Mouse (Mus musculus): Measurements from ENCODE around the gene Chac1.

Gene Chac1

DNA sequence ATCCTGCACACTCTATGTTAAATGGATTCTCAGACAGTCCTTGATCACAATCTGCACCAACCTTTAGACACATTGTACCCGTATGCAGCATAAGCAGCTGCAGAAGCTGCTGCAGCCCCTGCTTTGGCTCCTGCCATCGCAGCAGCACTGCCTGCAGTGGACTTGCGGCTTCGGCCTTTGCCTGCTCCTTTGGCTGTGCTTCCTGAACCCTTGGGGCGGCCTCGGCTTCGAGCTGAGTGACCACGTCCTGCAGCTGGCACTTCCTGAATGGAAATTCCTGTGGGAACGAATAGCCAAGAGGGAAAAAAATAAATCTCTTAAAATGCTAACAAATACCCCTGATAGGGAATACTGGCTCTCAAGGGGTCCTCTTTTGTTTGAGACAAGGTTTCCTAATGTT, 26.3 kb downstream of the Chac1 start:
- in situ Hi-C loops (cut with MboI): no loop called here

DNA sequence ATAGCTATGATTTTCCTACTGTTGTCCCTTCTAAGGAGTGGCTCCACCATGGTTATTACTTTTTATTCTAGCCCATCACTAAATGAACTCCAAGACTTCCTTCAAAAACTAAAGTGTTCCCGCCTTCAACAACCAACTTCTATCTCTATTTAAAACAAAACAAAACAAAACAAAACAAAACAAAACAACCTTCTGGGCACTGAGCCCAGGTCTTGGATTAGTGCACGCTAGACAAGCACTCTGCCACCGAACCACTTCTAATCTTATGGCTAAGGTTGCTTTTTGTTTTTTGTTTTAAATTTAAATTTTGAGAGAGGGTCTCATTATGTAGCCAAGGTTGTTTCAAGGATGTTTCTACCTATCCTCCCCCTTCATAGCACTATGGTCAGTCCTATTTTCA, 26.8 kb downstream of the Chac1 start:
- in situ Hi-C loops (cut with MboI): no loop called here

DNA sequence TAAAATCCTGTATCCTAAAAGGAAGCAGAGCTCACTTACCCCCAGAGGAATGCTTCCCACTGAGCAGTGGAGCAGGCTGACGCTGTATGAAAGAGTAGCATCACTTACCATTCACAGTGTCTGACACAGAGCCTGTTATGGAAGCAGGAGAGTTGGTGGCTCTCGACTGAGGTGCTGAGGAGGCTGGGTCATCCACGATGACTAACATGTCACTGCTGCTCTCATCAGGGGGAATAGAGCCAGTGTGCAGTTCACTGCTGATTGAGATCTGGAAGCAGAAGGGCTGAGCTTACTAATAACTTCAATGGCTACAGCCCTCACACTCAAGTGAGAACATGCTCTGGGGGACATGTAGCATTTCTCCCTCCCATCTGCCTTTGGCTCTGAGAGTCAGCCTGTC, 28.4 kb downstream of the Chac1 start:
- in situ Hi-C loops (cut with MboI): no loop called here

DNA sequence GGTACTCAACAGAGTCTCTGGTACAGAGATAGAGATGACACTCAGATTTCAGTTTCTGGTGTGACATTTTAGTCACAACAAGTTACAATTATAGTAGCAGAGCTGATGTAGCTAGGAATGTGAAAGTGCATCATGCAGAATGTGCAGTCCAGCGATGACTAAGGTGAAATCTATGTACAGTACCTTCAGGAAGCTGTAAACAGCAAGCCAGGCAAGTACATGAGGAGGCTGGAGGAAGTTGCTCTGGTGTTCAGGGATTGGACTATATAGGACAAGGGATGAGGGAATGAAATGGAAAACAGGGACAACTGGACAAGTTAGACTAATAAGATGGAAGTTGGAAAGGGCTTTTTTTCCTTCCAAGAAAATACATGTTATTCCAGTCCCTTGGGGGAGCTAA, 37.2 kb downstream of the Chac1 start:
- in situ Hi-C loops (cut with MboI): no loop called here

DNA sequence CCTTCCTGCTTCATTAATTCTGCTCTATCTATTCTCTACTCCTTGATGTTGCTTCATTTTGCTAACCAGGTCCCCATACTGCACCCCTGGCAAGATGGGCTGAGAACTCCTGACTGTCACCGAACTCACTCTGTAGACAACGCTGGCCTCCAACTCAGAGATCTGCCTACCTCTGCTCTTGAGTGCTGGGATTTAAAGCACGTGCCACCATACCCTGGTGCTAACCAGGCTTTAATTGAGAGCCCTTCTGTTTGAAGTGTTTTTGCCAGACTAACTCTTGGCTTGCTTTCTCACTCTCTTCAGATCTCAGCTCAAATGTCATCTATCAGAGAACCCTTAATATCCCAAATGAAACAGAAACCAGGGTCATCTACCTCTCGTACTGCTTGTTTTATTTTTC, 39.0 kb downstream of the Chac1 start:
- in situ Hi-C loops (cut with MboI): no loop called here

DNA sequence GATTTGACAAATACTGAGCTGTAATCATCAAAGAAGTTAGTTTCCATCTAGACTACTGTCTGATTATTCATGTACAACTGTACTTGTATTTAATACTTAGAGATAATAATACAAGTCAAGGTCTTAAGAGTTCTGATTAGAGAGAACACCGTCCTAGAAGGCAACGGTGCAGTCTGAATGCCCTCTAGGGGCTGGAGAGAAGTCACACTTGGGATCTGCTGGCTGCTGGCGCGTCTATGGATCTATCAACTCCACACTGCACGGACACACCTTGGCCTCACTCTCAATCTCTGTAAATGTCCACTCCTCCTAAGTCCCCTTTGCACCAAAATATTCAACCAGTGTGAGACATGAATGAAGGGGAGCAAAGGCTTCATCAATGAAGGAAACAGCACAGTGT, 47.2 kb downstream of the Chac1 start:
- in situ Hi-C loops (cut with MboI): no loop called here

DNA sequence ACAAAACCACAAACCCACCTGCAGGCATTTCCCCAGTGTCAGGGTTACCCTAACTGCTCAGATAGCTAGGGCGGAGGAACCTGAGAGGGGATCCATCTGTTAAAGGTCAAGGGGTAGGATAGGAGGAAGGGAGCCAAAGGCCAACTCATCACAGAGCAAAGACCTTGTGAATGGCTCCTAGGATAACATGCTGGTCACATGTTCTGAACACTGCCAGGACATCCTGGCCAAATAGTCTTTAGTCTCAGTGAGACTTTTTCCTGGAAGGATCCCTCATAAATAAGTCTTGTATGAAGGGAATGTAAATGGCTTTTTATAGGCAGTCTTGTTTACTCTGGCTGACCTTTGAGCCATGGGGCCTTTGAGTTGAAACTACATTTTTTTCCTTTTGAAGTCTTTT, 47.6 kb downstream of the Chac1 start:
- in situ Hi-C loops (cut with MboI): no loop called here

DNA sequence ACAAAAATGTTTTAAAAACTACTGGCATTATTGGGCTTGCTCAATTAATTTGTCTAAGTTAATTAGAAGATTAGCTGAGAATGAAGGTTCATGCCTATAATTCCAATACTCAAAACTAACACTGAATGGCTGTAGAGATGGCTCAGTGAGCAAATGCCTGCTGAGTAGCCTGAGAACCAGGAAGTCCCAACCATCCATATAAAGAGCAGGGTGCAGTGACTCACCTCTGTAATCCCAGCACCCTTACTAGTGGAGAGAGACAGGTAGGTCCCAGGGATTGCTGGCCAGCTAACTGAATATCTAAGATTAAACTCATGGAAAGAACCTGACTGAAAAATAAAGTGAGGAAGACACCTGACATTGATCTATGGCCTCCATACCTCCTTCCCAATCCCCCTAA, 48.3 kb downstream of the Chac1 start:
- in situ Hi-C loops (cut with MboI): no loop called here
